Comparison of ENCODE assay signal across 8 mouse cellular contexts in the genomic region with DNA sequence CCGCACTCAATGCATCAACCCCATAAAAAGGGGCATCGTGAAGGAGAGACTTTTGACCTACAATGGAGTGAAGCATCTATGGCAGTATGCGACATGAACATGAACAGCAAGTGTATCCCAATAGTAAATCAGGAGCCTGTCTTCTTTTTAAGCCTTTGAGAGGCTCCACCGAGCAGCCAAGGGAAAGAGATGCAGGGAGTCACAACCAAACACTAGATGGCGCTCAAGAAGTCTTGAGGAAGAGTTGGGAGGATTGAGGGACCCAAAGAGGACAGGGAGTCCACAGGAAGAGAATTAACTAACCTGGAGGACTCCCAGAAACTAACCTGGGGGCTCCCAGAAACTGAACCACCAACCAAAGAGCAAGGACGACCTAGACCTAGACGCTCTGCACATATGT. TPM values are rescaled to one million over a fixed set of nuclear protein-coding genes. Genes with fewer than 3 reads are reported as not detected.
DNase-seq lines count a peak whose midpoint lies in the region; ATAC-seq and TF ChIP-seq lines count a peak whose summit lies in the region.

No protein-coding gene starts in this region.

- no peak for DNase-seq in heart, adult 2 months
- no peak for DNase-seq in heart, adult 9 months (ENCODE audit: low spot score in 2 of 2)
- DNase-seq in urinary bladder, postnatal 14 days (ENCODE audit: low spot score) = peak; percentile 31
- DNase-seq in urinary bladder, adult 18-20 months (ENCODE audit: low spot score in 2 of 2) = no peak
- peak; percentile 86 for DNase-seq in induced T-regulatory cell, adult 2 months (ENCODE audit: low read depth)
- DNase-seq in thymus, postnatal 14 days = peak; percentile 67
- DNase-seq in adrenal gland, adult 18-20 months (ENCODE audit: low spot score in 2 of 2) = no peak

- H3K4me3 ChIP-seq in heart, adult 2 months = no peak overlapping the region
- H3K4me3 ChIP-seq in hindbrain, embryonic 12.5 days = no peak overlapping the region

- intact Hi-C loops in heart, adult 2 months (cut with DNase I) = no loop called here

- no peaks in the 10 kb centered on the region for H3K4me1 ChIP-seq in heart, adult 2 months (ENCODE audit: control insufficient read depth, insufficient read depth, low read length)
- H3K4me1 ChIP-seq in hindbrain, embryonic 12.5 days = no peaks in the 10 kb centered on the region

- no peaks in the 10 kb centered on the region for H3K79me2 ChIP-seq in heart, adult 2 months (replicated peaks; ENCODE audit: control insufficient read depth, insufficient read depth, low read length)

- H3K27ac ChIP-seq in heart, adult 2 months = no peak overlapping the region
- no peak overlapping the region for H3K27ac ChIP-seq in hindbrain, embryonic 12.5 days

- no peak for TF ChIP-seq EP300 in heart, adult 2 months (IDR thresholded peaks at IDR 0.05; ENCODE audit: insufficient read depth, low read depth, low read length)

- peak; percentile 71 for TF ChIP-seq CTCF in heart, adult 2 months (IDR thresholded peaks at IDR 0.05)

- no peak overlapping the region for H3K4me2 ChIP-seq in hindbrain, embryonic 12.5 days (replicated peaks)

- no peaks in the 10 kb centered on the region for H3K9me3 ChIP-seq in hindbrain, embryonic 12.5 days (replicated peaks)

- no peak overlapping the region for H3K9ac ChIP-seq in heart, adult 2 months (ENCODE audit: low read depth, low read length)
- no peak overlapping the region for H3K9ac ChIP-seq in hindbrain, embryonic 12.5 days

- no peaks in the 10 kb centered on the region for H3K27me3 ChIP-seq in heart, adult 2 months (ENCODE audit: control insufficient read depth, insufficient read depth, low read length)
- no peaks in the 10 kb centered on the region for H3K27me3 ChIP-seq in hindbrain, embryonic 12.5 days

- WGBS in heart, adult 2 months = 40% methylated on average over 7 of the region's 7 CpGs
- WGBS in hindbrain, embryonic 12.5 days = 30% methylated on average over 7 of the region's 7 CpGs

- no peaks in the 10 kb centered on the region for H3K36me3 ChIP-seq in heart, adult 2 months (ENCODE audit: control insufficient read depth, insufficient read depth, low read length)
- H3K36me3 ChIP-seq in hindbrain, embryonic 12.5 days = no peaks in the 10 kb centered on the region

- no peak for ATAC-seq in hindbrain, embryonic 12.5 days (ENCODE audit: low FRiP score)

- TF ChIP-seq POLR2A in heart, adult 2 months (IDR thresholded peaks at IDR 0.05; ENCODE audit: insufficient read depth, low read depth, low read length) = no peak

RNA-seq across cellular contexts. Expression of a gene that starts 20.7 kb away (rescaled TPM):
- total RNA-seq in heart, adult 2 months (2021) = 100 to 1,000 TPM; 337 to 437 TPM
- polyA plus RNA-seq in heart, adult 2 months (2012; rRNA removed) = 867 and 1,301 TPM in 2 replicates
- 100 to 1,000 TPM; 582 to 604 TPM for total RNA-seq in adrenal gland, adult 18-20 months (2021)
- 442 and 512 TPM in 2 replicates for polyA plus RNA-seq in hindbrain, embryonic 12.5 days (2016; fragmentation: Nextera tagmentation; extraction: Ambion mirVana)

RNA-seq across cellular contexts. Expression of a gene that starts 37.7 kb away (rescaled TPM):
- total RNA-seq in heart, adult 2 months (2021) = 10 to 100 TPM; 19.8 to 19.9 TPM
- polyA plus RNA-seq in heart, adult 2 months (2012; rRNA removed) = 19.1 and 19.3 TPM in 2 replicates
- 10 to 100 TPM; 45.9 to 48.9 TPM for total RNA-seq in adrenal gland, adult 18-20 months (2021)
- 6.4 and 7.1 TPM in 2 replicates for polyA plus RNA-seq in hindbrain, embryonic 12.5 days (2016; fragmentation: Nextera tagmentation; extraction: Ambion mirVana)

RNA-seq across cellular contexts. Expression of a gene that starts 46.5 kb away (rescaled TPM):
- 10 to 100 TPM; 18.2 to 18.4 TPM for total RNA-seq in heart, adult 2 months (2021)
- 27.9 and 32.6 TPM in 2 replicates for polyA plus RNA-seq in heart, adult 2 months (2012; rRNA removed)
- 1 to 10 TPM; 3.6 to 9.8 TPM for total RNA-seq in adrenal gland, adult 18-20 months (2021)
- 0.70 and 1.6 TPM in 2 replicates for polyA plus RNA-seq in hindbrain, embryonic 12.5 days (2016; fragmentation: Nextera tagmentation; extraction: Ambion mirVana)

RNA-seq across cellular contexts. Expression of a gene that starts 47.0 kb away (rescaled TPM):
- 1 to 10 TPM; 3.8 to 3.9 TPM for total RNA-seq in heart, adult 2 months (2021)
- polyA plus RNA-seq in heart, adult 2 months (2012; rRNA removed) = 18.8 and 28.2 TPM in 2 replicates
- 1 to 10 TPM in 1 of 2 experiments, under 1 TPM in 1; 0.76 to 3.1 TPM for total RNA-seq in adrenal gland, adult 18-20 months (2021)
- polyA plus RNA-seq in hindbrain, embryonic 12.5 days (2016; fragmentation: Nextera tagmentation; extraction: Ambion mirVana) = 7.2 and 10.0 TPM in 2 replicates

Comparison
In these comparisons a context has a peak if more than half of its experiments do, and no peak if none do; other contexts are left out.
1. DNase-seq: peak in urinary bladder, postnatal 14 days (single experiment), induced T-regulatory cell, adult 2 months (single experiment) and thymus, postnatal 14 days (single experiment); none in heart, adult 2 months (0 of 2), heart, adult 9 months (0 of 2), urinary bladder, adult 18-20 months (0 of 2) and adrenal gland, adult 18-20 months (0 of 2).